Mouse (Mus musculus) CD4-positive, CD25-positive, alpha-beta regulatory T cell, adult 2 months (primary cell): Measurements from ENCODE around the gene Ppp1r12a.
"Not testable (repeated sequence)": the region's sequence is repeated elsewhere in the genome, so short reads cannot be mapped to it uniquely, and the experiment has no call there.

Experiments used
- DNase-seq: peaks from one replicate; pipeline ENCODE4 v3.0.0-alpha.2; 2012; ENCODE audit warnings: low read depth, low spot score

The Ppp1r12a gene

DNA sequence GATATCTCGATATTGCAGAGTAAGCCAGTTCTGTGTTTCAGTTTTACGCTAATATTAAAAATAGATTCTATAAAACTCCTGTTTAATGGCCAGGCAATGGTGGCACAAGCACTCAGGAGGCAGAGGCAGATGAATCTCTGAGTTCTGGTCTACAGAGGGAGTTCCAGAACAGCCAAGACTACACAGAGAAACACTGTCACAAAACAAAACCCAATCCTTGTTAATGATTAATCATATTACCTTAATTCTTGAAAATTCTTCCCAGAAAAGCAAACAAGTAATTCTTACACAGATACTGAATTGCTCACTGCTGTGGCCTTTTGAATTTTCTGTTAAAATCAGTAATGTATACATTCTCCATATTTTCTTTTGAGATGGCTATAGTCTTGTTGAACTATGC is 37.0 kb downstream of the Ppp1r12a start:
- no peak for DNase-seq

DNA sequence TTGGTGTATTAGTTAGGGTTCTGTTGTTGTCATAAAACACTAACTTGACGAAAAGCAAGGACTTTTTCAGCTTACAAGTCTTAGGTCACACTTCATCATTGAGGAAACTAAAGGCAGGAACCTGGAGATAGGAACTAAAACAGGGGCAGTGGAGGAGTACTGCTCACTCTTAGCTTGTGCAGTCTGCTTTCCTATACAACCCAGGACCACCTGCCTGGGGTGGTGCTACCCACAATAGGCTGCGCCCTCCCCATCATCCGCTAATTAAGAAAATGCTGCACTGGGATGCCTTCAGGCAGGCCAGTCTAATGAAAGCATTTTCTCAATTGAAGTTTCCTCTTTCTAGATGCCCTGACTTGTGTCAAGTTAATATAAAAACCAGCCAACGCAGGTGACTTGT is 40.1 kb downstream of the Ppp1r12a start:
- DNase-seq: no peak

DNA sequence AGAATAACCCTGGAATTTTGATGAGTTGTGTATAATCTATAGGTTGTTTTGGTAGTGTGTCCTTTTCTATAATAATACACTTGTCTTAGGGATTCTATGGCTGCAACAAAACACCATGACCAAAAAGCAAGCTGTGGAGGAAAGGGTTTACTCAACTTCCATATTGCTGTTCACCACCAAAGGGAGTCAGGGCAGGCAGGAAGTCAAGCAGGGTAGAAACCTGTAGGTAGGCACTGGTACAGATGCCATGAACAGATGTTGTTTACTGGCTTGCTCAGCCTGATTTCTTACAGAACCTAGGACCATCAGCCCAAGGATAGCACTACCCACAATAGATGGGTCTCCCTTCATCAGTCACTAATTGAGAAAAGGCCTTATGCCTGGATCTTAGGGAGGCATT is 41.4 kb downstream of the Ppp1r12a start:
- peak; percentile 20 for DNase-seq

DNA sequence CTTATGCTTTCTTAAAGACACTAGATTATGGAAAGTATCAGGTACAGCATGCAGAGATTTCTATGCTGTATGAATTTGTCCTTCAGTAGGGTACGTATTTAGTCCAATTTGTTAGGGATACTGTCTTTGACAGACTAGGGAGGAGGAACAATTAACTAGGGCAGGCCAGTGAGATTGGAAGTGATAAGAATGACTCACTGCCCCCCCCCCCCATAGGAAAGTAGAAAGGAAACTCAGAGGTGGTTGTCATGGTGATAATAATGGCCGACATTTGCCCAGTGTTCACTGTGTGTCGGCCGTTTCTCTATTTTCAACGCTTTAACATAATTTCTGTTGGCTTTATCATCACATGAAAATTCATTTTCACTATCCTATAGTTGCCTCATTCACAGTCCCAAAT is 47.4 kb downstream of the Ppp1r12a start:
- DNase-seq: no peak

DNA sequence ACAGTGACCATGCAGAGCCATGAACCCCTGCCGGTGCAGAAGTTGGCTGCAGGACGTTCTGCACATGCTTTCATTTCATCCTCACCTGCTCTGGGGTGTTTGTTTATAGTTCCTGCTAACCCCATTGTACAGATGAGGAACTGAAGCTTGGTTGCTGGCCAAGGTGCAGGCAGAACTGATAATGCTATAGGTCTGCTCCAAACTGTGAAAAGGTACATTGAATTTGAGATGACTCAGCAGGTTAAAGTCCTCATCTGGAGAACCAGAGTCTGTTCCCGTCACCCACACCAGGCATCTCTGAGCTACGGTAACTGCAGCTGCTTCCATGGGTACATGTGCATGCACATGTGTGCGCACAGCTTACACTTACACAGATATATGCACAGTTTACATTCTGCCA is 62.4 kb downstream of the Ppp1r12a start:
- no peak for DNase-seq

GRCm38 (mm10) chr10:108237049-108237448 is 75.1 kb downstream of the Ppp1r12a start:
- DNase-seq: no peak

DNA sequence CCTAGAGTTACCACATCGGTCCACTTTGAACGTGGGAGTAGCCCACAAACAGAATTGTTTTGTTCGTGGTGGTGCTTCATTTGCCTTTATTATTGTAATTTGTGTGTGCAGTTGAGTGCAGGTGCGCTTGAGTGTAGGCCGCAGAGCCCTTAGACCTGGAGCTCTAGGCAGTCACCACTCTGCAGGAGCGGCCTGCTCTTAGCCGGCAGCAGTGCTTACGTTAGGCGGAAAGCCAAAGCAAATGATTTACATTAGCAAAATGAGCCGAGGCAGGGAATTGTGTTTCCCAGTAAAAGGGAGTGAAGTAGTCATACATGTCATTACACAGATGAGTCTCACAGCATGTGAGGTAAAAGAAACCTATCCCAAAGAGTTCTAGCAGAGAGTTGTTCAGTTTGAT is 77.1 kb downstream of the Ppp1r12a start:
- no peak for DNase-seq

GRCm38 (mm10) chr10:108250710-108251109 is 88.7 kb downstream of the Ppp1r12a start:
- DNase-seq: no peak

DNA sequence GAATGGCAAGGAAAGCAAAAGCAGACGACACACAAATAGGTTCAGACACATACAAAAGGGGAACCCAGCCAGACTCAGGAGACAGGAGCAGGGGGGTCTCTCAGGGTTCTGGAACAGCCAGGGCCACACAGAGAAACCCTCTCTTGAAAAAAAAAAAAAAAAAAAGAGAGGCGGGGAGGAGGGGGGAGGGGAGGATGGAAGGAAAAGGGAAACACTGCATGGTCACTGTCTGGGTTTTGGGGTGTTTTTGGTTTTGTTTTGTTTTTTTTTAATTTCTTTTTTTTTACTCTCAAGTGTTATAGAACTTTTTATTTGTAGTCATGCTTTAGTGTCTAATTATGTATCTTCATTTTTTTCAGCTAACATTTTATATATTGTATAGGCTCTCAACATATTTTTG is 89.2 kb downstream of the Ppp1r12a start:
- DNase-seq: no peak

GRCm38 (mm10) chr10:108255812-108256376 is 93.9 kb downstream of the Ppp1r12a start:
- no peak for DNase-seq

GRCm38 (mm10) chr10:108260931-108261330 is 98.9 kb downstream of the Ppp1r12a start:
- no peak for DNase-seq

DNA sequence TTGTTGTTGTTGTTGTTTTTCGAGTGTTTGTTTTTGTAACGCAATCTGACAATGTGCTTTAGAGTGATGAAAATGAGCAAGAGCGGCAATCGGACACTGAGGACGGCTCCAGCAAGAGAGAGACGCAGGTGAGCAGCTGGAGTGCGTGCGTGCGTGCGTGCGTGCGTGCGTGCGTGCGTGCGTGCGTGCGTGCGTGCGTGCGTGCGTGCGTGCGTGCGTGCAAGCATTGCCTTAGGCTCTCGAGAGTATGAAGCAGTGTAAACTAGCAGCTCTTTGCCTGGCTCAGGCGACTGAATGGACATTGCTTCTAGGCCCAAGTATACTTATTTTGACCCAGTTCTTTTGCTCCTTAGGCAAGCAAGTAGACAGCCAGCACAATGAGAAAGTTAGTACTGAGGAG is 102.6 kb downstream of the Ppp1r12a start:
- no peak for DNase-seq

DNA sequence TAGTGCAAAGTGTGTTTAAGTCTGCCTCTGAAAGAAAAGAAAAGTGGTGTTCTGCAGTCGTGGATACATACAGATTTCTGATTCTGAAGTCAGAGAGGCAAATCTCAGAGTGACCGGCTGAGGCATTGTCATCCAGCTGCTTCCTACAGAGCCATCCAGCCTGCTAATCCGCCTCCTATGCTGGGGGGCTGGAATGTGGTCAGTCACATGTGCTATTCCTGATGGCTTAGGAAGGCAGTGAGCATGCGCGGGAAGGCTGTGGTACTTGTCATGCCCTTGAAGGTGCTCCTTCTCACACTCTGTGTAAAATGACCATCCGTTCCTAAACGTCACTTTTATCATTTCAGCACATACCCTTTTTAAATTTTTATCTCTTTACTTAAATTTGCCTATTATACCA is 109.2 kb downstream of the Ppp1r12a start:
- DNase-seq: no peak

- DNase-seq: no peak
Measured at GRCm38 (mm10) chr10:108276678-108277077, 114.7 kb downstream of the Ppp1r12a start.

- DNase-seq: no peak
Measured at GRCm38 (mm10) chr10:108277198-108277597, 115.2 kb downstream of the Ppp1r12a start.

- DNase-seq: not testable (repeated sequence)
Measured at GRCm38 (mm10) chr10:108281099-108281498, 119.1 kb downstream of the Ppp1r12a start.

- no peak for DNase-seq
Measured at GRCm38 (mm10) chr10:108282351-108282750, 120.4 kb downstream of the Ppp1r12a start.

GRCm38 (mm10) chr10:108283418-108283817 is 121.4 kb downstream of the Ppp1r12a start:
- DNase-seq: no peak

GRCm38 (mm10) chr10:108283837-108284236 is 121.8 kb downstream of the Ppp1r12a start:
- DNase-seq: no peak

- no peak for DNase-seq
Measured at GRCm38 (mm10) chr10:108284445-108284844, 122.5 kb downstream of the Ppp1r12a start.

DNA sequence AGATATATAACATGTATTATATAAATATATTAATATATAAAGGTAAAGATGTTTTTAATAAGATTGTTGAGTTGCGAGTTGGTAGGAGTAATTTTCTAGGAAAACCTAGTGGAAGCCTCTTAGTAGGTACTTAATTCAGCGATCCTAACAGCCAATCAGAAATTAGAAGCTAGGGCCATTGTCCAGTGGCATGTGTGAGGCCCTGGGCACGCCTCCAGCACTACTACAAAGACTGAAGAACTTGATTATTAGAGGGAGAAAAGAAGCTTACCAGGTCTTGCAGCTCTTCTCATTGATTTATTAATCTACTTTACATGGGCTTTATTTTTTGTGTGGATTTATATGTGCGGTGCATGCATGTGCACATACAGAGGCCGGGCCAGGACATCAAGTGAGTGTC is 123.0 kb downstream of the Ppp1r12a start:
- DNase-seq: no peak

GRCm38 (mm10) chr10:108286658-108287437 is 124.9 kb downstream of the Ppp1r12a start:
- DNase-seq: no peak

- no peak for DNase-seq
Measured at GRCm38 (mm10) chr10:108287438-108287801, 125.4 kb downstream of the Ppp1r12a start.

DNA sequence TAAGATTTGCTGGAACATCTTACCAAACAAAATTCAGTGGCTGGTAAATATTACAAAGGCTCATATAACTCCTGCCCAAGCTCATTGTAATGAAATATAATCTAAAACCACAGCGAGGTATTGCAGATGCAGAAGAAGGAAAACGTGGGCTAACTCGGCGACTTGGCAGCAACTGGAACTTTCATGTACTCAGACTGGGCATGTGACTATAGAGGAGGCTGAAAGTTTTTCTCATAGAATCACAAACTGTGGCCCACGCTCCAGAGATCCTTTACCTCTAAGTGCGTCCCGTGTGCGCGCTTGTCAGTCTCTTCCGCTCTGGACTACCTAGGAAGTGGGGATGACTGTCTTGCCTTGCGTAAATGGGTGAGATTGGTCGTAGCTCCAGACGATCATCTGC is 128.1 kb downstream of the Ppp1r12a start:
- DNase-seq: no peak
